Mouse (Mus musculus) ZHBTc4 (cell line): Measurements from ENCODE around the gene Fam13c.

Source experiments
- DNase-seq: peaks from one replicate; pipeline ENCODE4 v3.0.0-alpha.2; 2011; ENCODE audit warnings: low read depth, low spot score

The Fam13c gene

DNA sequence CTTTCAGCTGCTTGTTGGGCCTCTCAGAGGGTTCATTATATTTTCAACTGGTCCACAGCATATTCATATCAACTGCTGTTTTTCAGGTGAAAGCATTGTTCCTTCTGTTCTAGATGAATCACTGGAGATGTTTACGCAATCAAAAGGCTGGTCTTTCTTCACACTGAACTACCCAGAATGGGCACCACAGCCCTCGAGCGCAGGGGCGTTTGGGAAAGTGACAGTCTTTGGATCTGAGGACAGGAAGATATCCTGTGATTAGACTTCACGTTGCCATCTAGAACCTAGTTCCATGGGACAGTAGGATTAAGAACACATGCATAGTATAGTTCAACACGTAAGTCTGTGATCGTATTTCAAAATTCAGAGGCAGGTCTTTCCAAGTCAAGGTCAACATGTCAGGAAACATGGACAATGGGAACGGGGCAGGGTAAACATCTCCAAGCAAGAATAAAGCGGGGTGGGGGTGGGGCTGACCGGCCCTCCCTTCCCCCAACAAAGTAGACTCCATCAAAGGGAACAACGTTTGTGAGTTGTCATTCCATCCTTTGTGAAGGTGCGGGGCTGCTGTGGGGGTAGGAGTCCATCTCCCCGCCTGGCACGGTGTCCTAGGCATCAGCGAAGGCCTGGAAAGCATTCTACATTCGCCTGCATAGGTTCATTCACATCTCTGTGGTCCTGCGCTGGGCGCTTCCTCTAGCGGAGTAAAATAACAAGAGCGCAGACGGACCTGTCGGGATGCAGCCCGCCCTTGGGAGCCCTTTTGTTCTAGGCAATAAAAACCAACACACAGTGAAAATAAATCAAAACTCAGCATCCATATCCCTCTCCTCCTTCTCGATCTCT lies at the start of gene Fam13c:
Gene Fam13c (plus strand): TSS at position 806 of the 846 bp plus-strand sequence.
- peak; percentile 59 for DNase-seq

- DNase-seq = no peak
Observed at GRCm38 (mm10) chr10:70395900-70396299, 44.4 kb upstream of the Fam13c start.

- DNase-seq = no peak
Observed at GRCm38 (mm10) chr10:70398224-70398623, 42.1 kb upstream of the Fam13c start.

DNA sequence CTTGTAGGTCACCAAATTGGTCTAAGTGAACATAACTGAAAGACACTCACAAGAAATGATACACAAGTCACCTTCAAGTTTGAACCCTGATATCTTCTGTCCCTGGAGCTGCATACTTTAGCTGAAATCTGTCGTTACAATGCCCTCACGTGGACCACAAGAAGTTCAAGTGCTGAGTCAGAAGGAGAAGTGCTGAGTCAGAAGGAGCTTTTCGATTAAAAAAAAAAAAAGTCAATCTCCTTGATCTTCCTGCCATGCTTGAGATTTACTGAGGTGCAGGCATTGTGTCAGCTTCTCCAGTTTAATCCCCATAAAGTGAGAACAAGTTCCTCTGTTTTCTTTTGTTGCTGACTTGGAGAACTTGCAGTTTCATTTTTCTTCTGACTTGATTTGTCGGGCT lies 38.3 kb upstream of the Fam13c start:
- DNase-seq = no peak

- no peak for DNase-seq
Observed at GRCm38 (mm10) chr10:70402711-70403110, 37.6 kb upstream of the Fam13c start.

DNA sequence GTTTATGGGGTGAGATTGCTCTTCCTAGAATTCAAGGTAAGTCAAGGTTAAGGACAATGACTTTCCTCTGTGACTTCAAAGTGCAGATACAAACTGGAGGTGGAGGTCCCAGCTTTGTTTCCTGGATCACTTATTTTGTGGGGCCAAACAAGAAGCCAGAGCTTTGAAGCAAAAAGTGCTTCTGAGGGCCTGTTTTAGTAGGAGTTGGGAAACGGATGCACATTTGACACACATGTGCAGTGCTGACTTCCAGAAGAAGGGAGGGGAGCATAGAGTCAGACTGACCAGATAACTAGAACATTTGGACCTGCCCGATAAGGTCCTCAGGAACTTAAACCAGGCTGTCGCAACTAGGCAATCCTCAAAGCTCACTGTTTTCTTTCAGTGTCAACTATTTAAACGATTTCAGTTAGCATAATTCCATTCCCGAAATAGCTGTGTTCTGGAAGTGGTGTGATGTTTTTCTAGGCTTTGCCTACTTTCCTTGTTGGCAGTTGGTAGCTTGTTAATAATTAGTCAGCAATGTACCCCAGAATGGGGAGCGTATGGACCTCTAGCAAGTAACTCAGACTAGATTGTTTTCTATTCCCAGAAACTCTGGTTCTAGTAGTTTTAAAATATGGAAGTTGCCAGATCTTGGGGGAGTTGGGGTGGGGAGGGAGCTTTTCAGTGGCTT lies 22.3 kb upstream of the Fam13c start:
- no peak for DNase-seq

- DNase-seq = no peak
Observed at GRCm38 (mm10) chr10:70419282-70420264, 20.7 kb upstream of the Fam13c start.

DNA sequence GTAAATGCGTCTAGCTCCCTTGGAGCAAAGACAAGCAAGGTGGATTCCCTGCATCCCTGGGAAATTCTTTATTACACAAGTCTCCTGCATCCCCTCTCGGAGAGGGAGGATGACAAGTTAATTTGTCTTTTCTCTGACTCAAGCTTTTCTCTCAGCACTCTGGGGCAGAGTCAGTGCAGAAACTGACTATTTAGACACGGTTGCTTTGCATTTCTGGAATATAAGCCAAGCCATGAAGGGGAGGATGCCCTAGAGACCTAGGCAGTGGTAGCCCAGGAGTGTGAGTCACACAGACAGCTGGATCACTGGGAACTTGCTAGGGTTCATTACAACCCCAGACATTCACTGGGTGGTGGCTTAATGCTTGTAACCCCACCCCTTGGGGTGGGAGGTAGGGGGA lies 13.9 kb upstream of the Fam13c start:
- no peak for DNase-seq

- DNase-seq = no peak
Observed at GRCm38 (mm10) chr10:70428121-70428662, 12.1 kb upstream of the Fam13c start.

DNA sequence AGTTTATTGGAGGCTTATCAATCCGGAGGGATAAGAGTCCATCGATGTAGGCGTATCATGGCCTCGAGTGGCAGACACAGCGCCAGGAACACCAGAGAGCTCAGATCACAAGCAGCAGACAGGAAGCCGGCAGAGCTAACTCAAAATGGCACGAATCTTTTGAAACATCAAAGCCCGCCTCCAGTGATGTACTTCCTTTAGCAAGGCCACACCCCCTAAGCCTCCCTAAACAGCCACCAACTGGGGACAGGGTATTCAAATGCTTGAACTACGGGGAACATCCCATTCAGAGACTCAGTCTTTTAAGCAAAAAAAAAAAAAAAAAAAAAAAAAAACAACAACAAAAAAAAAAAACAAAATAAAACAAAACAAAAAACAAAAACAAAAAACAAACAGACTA lies 10.9 kb upstream of the Fam13c start:
- DNase-seq = peak; percentile 50

GRCm38 (mm10) chr10:70433334-70433733 lies 6.9 kb upstream of the Fam13c start:
- DNase-seq = peak; percentile 90

GRCm38 (mm10) chr10:70433736-70434135 lies 6.5 kb upstream of the Fam13c start:
- peak; percentile 79 for DNase-seq

- DNase-seq = no peak
Observed at GRCm38 (mm10) chr10:70436656-70437055, 3.6 kb upstream of the Fam13c start.

- DNase-seq = no peak
Observed at GRCm38 (mm10) chr10:70437289-70437688, 3.0 kb upstream of the Fam13c start.

- peak; percentile 79 for DNase-seq
Observed at GRCm38 (mm10) chr10:70440639-70441461, 569 bp downstream of the Fam13c start.

DNA sequence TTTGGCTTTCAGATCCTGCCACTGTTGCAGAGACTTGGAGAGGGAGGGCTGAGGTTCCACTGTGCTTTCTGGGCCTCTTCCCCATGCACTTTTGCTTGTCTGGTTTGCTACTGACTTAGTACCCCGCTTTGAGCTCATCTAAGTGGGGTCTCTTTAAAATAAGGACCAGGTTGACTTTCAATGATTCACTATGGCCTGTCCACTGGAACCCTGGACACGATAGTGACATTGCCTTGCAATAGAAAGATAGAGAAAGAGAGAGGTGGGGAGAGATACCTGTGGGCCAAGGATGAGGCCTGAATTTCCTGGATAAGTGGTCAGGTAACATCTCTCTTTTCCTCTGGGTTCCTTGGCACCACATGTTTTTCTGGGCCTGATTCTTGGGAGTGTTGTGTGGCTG lies 1.9 kb downstream of the Fam13c start:
- DNase-seq = no peak

DNA sequence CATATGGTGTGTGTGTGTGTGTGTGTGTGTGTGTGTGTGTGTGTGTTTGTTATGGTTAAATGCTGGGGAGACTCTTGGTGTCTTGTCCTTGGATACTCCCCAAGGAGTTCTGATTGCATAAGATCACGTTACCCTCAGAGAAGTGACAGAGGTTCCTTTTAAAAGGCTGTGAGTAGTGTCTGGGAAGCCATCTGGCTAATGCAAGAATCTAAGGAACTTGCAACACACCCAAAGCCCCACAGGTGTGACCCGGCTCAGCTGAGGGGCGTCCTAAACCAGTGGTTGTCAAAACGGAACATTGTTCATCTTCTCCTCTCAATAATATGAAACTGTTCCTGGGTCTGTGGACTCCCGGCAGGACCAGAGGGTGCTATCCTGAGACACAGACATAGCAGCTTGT lies 2.3 kb downstream of the Fam13c start:
- DNase-seq = peak; percentile 76

- DNase-seq = no peak
Observed at GRCm38 (mm10) chr10:70447787-70448186, 7.5 kb downstream of the Fam13c start.

GRCm38 (mm10) chr10:70449206-70449605 lies 8.9 kb downstream of the Fam13c start:
- peak; percentile 66 for DNase-seq

DNA sequence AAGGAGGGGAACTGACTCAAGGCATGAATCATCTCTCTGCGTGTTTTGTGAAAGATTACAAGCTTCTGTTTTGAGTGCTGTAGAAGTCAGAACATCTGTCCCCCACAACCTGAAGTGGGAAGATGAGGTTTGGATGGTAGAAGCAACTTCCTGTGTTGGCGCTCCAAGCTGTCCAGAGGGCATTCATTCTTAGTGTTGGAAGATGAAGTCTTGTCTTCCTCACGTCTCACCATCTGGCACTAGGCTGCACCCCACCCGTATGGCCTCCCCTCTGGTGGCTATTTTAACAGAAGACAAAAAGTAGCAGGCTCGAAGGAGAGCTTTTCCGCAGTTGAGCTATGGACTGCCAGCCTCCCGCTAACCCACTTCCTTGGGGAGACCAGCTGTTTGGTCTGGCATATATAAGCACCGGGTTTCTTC lies 15.6 kb downstream of the Fam13c start:
- no peak for DNase-seq
